Mouse (Mus musculus): ENCODE data around the gene A530016L24Rik. TPM values are rescaled to one million over a fixed set of nuclear protein-coding genes. Genes with fewer than 3 reads are reported as not detected.

The A530016L24Rik gene
- polyA plus RNA-seq, 2 experiments from 2014 or later, result not detected

Other genes starting within 250 kb of the A530016L24Rik start
- not detected for gene Tmem179, start 27.3 kb downstream of the A530016L24Rik start, polyA plus RNA-seq (2017; shearing (Covaris generic))
- gene Inf2, start 99.3 kb downstream of the A530016L24Rik start, polyA plus RNA-seq (2017; shearing (Covaris generic)), result 10 to 100 TPM in 1 of 2 experiments, 1 to 10 TPM in 1; 9.1 to 12.2 TPM
- 1 to 10 TPM; 2.0 to 2.3 TPM for gene Adssl1, start 130.6 kb downstream of the A530016L24Rik start, polyA plus RNA-seq (2017; shearing (Covaris generic))
- gene Siva1, start 155.2 kb downstream of the A530016L24Rik start, polyA plus RNA-seq (2017; shearing (Covaris generic)), result 10 to 100 TPM; 30.9 to 37.1 TPM
- 10 to 100 TPM; 14.6 to 18.4 TPM for gene Akt1, start 185.4 kb downstream of the A530016L24Rik start, polyA plus RNA-seq (2017; shearing (Covaris generic))
- 1 to 10 TPM; 2.8 to 2.9 TPM for gene Zbtb42, start 189.4 kb downstream of the A530016L24Rik start, polyA plus RNA-seq (2017; shearing (Covaris generic))
- 1 to 10 TPM; 2.4 to 4.9 TPM for gene Cep170b, start 231.0 kb downstream of the A530016L24Rik start, polyA plus RNA-seq (2017; shearing (Covaris generic))

All from CD4-positive, CD25-positive, alpha-beta regulatory T cell, adult 4 months (primary cell).